Mouse (Mus musculus) lung, embryonic 15.5 days (tissue): Measurements from ENCODE around the gene Zfp37. TPM values are rescaled to one million over a fixed set of nuclear protein-coding genes. Genes with fewer than 3 reads are reported as not detected.
"Not testable (repeated sequence)": the region's sequence is repeated elsewhere in the genome, so short reads cannot be mapped to it uniquely, and the experiment has no call there.

Experiments used
- ATAC-seq: fragments of 200-750 bp; cut with Nextera tagmentation; 2 replicates; pipeline ENCODE4 v1.8.0; 2017; ENCODE audit warnings: moderate number of reproducible peaks, borderline replicate concordance; ENCODE audit not compliant: low FRiP score, low TSS enrichment; ENCODE audit errors: extremely low read depth
- H3K27ac ChIP-seq: fragments of 300-500 bp; sonication (generic); 2 replicates; pipeline ENCODE4 v1.5.1; 2015; ENCODE audit warnings: moderate library complexity, mild to moderate bottlenecking, inconsistent platforms
- H3K27me3 ChIP-seq: fragments of 300-500 bp; sonication (generic); 2 replicates; pipeline ENCODE4 v1.6.1; 2015; ENCODE audit warnings: inconsistent platforms
- H3K36me3 ChIP-seq: fragments of 300-500 bp; sonication (generic); 2 replicates; pipeline ENCODE4 v1.6.1; 2015; ENCODE audit warnings: inconsistent platforms
- H3K4me1 ChIP-seq: fragments of 300-500 bp; sonication (generic); 2 replicates; pipeline ENCODE4 v1.6.1; 2015; ENCODE audit warnings: inconsistent platforms
- H3K4me2 ChIP-seq: fragments of 300-500 bp; sonication (generic); 2 replicates; pipeline ENCODE4 v1.6.1; 2015; ENCODE audit warnings: inconsistent platforms, mild to moderate bottlenecking, moderate library complexity
- H3K4me3 ChIP-seq: fragments of 300-500 bp; sonication (generic); 2 replicates; pipeline ENCODE4 v1.5.1; 2015; ENCODE audit warnings: mild to moderate bottlenecking, inconsistent platforms
- H3K9ac ChIP-seq: fragments of 300-500 bp; sonication (generic); 2 replicates; pipeline ENCODE4 v1.6.1; 2015; ENCODE audit warnings: inconsistent platforms
- H3K9me3 ChIP-seq: fragments of 300-500 bp; sonication (generic); 2 replicates; pipeline ENCODE4 v1.6.1; 2016; ENCODE audit warnings: inconsistent platforms
- WGBS: fragments of 180-500 bp; shearing (Covaris S2); methylation state at CpG from one replicate; pipeline ENCODE4 v1.1.7; 2015; 5-methylcytosine and 5-hydroxymethylcytosine counted together
- polyA plus RNA-seq: library from polyadenylated mRNA; unstranded; fragments of >200 nt; fragmentation: Nextera tagmentation; extraction: Ambion mirVana; gene quantifications from 2 replicates; pipeline ENCODE4 v1.2.1, GENCODE M21; 2015

Gene Zfp37
- polyA plus RNA-seq = 8.7 and 9.3 TPM in 2 replicates

DNA sequence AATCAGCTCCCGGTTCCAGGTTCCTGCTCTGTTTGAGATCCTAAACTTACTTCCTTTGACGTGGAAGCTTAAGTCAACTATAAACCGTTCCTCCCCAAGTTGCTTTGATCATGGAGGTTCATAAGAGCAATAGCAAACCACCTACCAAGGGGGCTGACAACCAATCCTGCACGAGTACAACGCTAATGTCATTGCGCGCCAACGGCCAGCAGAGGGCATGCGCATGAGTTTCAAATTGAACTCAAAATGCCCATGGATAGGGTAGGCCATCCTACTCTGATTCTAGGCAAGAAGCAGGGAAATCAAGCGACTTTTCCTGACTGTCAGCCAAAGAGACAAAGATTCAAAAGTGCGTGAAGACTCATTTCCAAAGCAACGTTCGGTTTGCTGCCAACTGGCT is at the start of gene Zfp37:
Zfp37 (minus strand) TSS at position 279 of the 400 bp plus-strand sequence.
- no peak for ATAC-seq
- no peaks in the 10 kb centered on the region for H3K4me1 ChIP-seq
- H3K36me3 ChIP-seq = no peaks in the 10 kb centered on the region
- no peak within 1 kb of the TSS for H3K4me2 ChIP-seq
- H3K9me3 ChIP-seq = no peaks in the 10 kb centered on the region
- no peak within 1 kb of the TSS for H3K27ac ChIP-seq
- no peak within 1 kb of the TSS for H3K9ac ChIP-seq
- H3K4me3 ChIP-seq = no peak within 1 kb of the TSS
- no peaks in the 10 kb centered on the region for H3K27me3 ChIP-seq
- WGBS = 71% methylated on average over 13 of the region's 13 CpGs

DNA sequence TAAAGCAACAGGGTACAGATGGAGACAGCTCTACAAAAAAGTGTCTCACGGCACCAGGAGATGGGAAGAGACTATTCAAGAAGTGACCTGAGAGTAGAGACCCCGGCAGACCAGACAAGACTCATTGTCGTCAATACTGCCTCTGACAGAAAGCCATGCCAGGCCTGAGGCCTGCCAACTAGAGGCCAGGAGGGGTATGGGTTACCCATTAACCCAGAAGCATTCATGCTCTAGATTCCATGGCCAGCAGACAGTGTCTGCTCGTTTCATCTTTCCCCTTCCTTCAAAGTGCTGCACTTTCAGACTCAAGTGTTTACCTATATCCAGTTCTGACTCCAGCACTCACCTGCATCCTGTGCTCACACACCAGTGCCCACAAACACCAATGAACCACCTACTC is 47.2 kb upstream of the Zfp37 start:
- peak; percentile 58; the same call in 1 of the 2 replicates for ATAC-seq
- no peaks in the 10 kb centered on the region for H3K27me3 ChIP-seq
- peak overlapping the region; percentile 71 for H3K27ac ChIP-seq
- no peak overlapping the region for H3K4me3 ChIP-seq
- H3K9me3 ChIP-seq = no peaks in the 10 kb centered on the region
- 56% methylated on average over 4 of the region's 4 CpGs for WGBS
- no peaks in the 10 kb centered on the region for H3K36me3 ChIP-seq
- H3K4me2 ChIP-seq = no peak overlapping the region
- no peak overlapping the region for H3K9ac ChIP-seq
- H3K4me1 ChIP-seq = peaks cover 7% of the 10 kb centered on the region; the same call in 1 of the 2 replicates

DNA sequence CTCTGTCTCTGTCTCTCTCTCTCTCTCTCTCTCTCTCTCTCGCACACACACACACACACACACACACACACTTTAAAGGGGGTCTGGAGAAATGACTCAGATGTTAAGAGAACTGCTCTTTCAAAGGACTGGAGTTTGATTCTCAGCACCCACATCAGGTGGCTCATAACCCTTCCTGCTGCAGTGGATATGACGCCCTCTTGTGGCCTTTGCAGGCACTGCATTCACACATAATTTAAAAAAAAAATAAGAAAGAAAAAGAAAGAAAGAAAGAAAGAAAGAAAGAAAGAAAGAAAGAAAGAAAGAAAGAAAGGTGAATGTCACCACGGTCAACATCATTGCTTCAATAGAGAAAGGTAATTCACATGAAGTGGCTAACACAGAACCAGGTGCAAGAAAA is 46.4 kb upstream of the Zfp37 start:
- Histone ChIP-seq H3K9ac (no peak overlapping the region), H3K4me1 (peaks cover 1% of the 10 kb centered on the region; the same call in 1 of the 2 replicates), H3K27ac (peak overlapping the region; percentile 71; the same call in 1 of the 2 replicates), H3K4me2 (no peak overlapping the region), H3K4me3 (no peak overlapping the region), H3K36me3 (no peaks in the 10 kb centered on the region), H3K9me3 (no peaks in the 10 kb centered on the region), H3K27me3 (no peaks in the 10 kb centered on the region)
- no peak for ATAC-seq
- WGBS = 59% methylated on average over 3 of the region's 3 CpGs

DNA sequence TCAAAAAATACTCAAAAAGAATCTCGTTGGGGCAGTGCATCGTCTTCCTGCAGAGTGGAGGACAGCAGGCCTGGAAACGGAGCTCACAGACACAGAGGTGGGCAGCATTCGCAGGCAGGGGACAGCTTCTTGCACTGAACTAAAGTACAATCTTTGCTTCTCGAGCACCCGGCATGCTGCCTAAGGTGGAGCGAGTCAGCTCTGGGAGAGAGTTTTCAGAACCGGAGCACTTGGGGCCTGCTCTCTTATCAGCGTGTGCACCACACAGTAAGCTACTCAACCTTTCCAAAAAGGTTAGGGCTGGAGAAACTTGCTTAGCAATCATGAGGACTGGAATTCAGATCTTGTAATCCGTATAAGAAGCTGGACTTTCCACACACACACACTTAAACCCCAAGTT is 45.8 kb upstream of the Zfp37 start:
- Histone ChIP-seq H3K36me3 (no peaks in the 10 kb centered on the region), H3K9ac (no peak overlapping the region), H3K27me3 (no peaks in the 10 kb centered on the region), H3K4me3 (no peak overlapping the region), H3K4me1 (no peaks in the 10 kb centered on the region), H3K4me2 (no peak overlapping the region), H3K9me3 (no peaks in the 10 kb centered on the region), H3K27ac (peak overlapping the region; percentile 47; the same call in 1 of the 2 replicates)
- no peak for ATAC-seq
- WGBS = 51% methylated on average over 10 of the region's 10 CpGs

DNA sequence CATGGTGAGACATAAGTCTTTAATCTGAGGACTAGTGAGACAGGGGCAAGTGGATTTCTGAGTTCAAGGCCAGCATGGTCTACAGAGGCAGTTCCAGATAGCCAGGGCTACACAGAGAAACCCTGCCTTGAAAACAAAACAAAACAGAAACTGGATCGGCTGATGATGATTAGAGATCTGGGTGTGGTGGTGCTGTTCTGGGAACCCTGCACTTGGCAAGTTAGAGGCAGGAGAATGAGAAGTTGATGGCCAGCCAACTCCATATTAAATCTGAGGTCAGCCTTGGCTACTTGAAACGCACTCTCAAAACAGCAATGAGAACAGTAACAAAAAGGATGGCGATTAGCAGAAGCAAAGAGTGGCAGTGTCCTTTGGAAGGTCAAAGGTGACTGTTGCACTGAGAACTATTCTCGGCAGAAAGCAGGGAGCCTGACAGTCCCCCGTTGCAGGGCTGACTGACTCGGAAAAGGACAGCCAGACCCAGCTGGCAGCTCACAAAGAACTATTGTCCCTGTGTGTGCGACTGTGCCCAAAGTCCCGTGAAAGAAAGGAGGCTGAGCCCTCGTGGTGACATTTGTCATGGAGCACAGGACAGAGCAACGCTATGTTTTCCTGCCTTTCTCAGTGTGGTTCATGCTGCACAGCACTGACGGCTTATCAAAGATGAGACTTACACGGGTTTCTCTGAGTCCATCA is 44.1 kb upstream of the Zfp37 start:
- Histone ChIP-seq H3K4me1 (no peaks in the 10 kb centered on the region), H3K27ac (no peak overlapping the region), H3K36me3 (no peaks in the 10 kb centered on the region), H3K4me2 (no peak overlapping the region), H3K4me3 (no peak overlapping the region), H3K27me3 (no peaks in the 10 kb centered on the region), H3K9ac (no peak overlapping the region), H3K9me3 (no peaks in the 10 kb centered on the region)
- 33% methylated on average over 12 of the region's 12 CpGs for WGBS
- ATAC-seq = no peak

DNA sequence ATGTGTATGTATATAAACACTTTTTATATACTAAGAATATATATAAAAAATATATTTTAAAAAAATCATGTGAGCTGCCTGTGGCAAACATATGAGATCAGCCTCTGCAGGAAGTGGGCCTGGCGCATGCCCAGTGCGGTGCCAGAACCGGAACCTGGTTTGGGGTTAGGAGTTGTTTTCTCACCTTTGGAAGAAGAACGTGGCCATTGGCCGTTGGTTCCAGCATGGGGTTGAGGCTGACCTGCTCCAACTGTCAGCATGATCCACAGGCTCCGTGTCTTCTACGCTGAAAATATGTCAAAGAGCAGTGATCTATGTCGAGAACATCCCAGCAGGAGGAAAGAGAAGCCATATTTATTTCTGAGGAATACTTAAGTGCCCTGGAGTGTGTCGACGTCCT is 43.1 kb upstream of the Zfp37 start:
- WGBS = 87% methylated on average over 10 of the region's 10 CpGs
- ATAC-seq = no peak
- H3K27me3 ChIP-seq = no peaks in the 10 kb centered on the region

DNA sequence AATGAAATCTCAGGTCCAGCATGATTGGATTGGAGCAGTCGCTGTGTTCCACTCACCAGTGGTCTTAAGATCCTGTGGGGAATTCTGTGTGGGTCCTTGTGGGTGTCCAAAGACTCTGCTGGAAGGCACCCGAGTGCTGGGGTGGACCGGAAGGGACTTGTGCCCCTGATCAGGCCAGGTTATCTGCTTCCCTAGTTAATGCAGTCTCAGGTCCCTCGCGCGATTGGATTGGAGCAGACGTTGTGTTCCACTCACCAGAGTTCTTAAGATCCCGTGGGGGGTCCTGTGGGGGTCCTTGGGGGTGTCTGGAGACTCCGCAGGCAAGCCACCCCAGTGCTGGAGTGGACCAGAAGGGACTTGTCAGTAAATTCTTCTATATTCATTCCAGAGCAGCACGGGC is 41.8 kb upstream of the Zfp37 start:
- WGBS = 79% methylated on average over 10 of the region's 10 CpGs

More for the DNA sequence above, 43.1 kb upstream of the Zfp37 start:
- H3K4me2 ChIP-seq = no peak overlapping the region
- H3K4me3 ChIP-seq = no peak overlapping the region
- no peak overlapping the region for H3K9ac ChIP-seq
- H3K9me3 ChIP-seq = no peaks in the 10 kb centered on the region
- no peak overlapping the region for H3K27ac ChIP-seq
- no peaks in the 10 kb centered on the region for H3K36me3 ChIP-seq
- H3K4me1 ChIP-seq = no peaks in the 10 kb centered on the region

DNA sequence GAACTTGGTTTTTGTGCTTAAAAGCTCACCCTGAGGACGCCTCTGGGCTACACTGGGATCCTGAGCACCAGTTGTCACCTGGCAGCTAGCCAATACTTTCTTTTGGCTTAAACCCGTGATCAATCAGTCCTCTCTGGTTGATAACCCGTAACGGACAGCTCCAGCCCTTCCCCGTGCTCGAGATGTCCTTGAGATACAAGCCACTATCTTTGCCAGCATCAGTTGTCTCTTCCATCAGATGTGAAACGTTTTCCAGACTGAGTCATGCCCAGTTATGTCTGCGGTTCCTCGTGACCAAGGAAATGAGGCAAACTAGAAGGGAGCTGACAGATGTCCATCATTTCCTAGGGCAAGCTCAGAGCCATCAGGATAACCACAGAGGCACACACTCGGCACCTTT is 36.3 kb upstream of the Zfp37 start:
- no peak overlapping the region for H3K27ac ChIP-seq
- no peak for ATAC-seq
- H3K27me3 ChIP-seq = no peaks in the 10 kb centered on the region
- H3K4me3 ChIP-seq = no peak overlapping the region
- H3K4me1 ChIP-seq = 0 out of 2 replicates have a peak, but pooled peaks cover 3% of the 10 kb centered on the region
- H3K9me3 ChIP-seq = no peaks in the 10 kb centered on the region
- H3K4me2 ChIP-seq = no peak overlapping the region
- H3K9ac ChIP-seq = no peak overlapping the region
- WGBS = 57% methylated on average over 10 of the region's 10 CpGs
- H3K36me3 ChIP-seq = no peaks in the 10 kb centered on the region

More for the DNA sequence above, 41.8 kb upstream of the Zfp37 start:
- H3K27ac ChIP-seq = no peak overlapping the region
- H3K4me3 ChIP-seq = no peak overlapping the region
- no peak overlapping the region for H3K4me2 ChIP-seq
- no peaks in the 10 kb centered on the region for H3K36me3 ChIP-seq
- H3K27me3 ChIP-seq = no peaks in the 10 kb centered on the region
- H3K9ac ChIP-seq = no peak overlapping the region
- no peaks in the 10 kb centered on the region for H3K4me1 ChIP-seq
- ATAC-seq = no peak
- no peaks in the 10 kb centered on the region for H3K9me3 ChIP-seq

DNA sequence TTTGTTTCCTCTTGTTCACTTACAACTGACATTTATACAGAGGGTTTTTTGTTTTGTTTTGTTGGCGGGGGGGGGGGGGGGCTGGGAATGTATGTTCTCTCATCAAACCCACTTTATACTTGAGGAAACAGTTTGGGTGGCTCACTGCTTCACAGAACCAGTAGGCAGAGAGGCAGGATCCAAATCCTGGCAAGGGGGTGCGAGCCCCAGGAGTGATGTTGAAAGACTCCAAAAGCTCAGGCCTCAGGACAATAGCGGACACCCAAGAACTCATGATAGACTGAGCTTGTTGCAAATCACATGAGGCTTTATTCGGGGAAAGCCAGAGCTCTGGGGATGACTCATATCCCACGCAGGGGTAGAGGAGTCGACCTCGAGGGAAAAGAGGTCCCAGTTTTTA is 35.2 kb upstream of the Zfp37 start:
- not testable (repeated sequence) for H3K27me3 ChIP-seq, H3K36me3 ChIP-seq, H3K27ac ChIP-seq, H3K4me3 ChIP-seq, H3K4me2 ChIP-seq, H3K4me1 ChIP-seq, H3K9ac ChIP-seq, ATAC-seq, H3K9me3 ChIP-seq
- 73% methylated on average over 7 of the region's 7 CpGs for WGBS

DNA sequence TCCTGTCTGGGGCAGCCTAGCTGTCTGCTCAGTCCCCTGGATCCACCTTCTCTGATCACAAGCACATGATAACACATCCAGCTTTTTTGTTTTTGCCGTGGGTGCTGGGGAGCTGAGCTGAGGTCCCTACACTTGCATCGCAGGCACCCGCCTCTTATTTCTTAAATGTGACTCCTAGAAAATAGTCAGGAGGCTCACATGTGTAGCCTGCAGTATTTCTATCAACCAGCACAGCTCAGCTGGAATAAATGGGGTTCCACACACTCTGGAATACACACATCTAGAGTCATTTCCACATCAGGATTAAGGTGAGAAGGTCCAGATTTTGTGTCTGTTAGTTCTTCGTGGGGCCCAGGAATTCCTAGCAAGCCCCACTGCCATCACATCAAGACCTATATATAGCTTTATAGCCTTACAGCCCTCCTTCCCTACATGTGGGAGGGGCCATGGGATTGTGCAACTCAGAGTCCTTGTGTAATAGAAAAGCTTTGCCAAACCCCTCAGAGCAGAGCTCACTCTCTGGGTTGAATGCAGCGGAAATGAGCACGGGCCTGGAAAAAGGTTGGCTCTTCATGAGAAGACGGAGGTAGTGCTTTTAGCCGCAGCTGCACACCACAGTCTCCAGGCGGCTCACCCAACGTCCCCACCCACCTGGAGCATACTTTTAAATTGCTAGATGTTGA is 34.4 kb upstream of the Zfp37 start:
- Histone ChIP-seq H3K4me2 (no peak overlapping the region), H3K27ac (no peak overlapping the region), H3K4me3 (no peak overlapping the region), H3K27me3 (no peaks in the 10 kb centered on the region), H3K4me1 (0 out of 2 replicates have a peak, but pooled peaks cover 3% of the 10 kb centered on the region), H3K36me3 (no peaks in the 10 kb centered on the region), H3K9ac (no peak overlapping the region), H3K9me3 (no peaks in the 10 kb centered on the region)
- ATAC-seq = peak; percentile 86; the same call in 1 of the 2 replicates
- WGBS = 59% methylated on average over 10 of the region's 10 CpGs

DNA sequence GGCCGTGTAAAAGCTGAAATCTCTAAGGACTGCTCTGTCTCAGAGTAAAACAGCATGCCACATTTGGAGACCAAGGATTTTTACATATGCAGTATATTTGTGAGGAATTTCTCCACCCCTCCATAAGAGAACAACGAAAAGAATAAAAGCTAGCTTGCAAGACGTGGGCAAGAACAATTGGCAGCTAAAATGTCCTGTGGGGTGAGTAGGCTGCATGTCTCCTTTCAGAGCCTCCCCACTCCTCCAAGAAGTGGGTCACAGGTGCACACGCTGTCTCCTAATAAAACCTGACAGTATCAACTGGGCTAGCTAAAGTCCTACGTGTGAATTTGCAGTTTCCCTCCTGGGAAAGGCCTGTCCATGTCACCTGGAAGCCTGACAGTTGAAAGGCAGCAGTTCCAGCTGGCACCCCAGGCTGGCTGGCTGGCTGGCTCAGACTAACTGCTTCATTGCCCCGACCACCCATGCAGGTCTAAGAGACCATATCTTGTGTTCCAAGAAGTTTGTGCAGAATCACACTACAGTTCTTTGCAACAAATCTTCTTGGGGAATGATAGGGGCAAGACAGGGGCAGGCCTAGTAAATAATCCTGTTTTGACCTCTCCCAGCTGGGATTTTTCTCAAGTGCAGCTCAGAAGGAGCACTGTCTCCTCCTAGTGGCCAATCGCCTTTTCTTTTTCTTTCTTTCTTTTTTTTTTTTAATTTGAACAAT is 32.4 kb upstream of the Zfp37 start:
- no peak overlapping the region for H3K4me3 ChIP-seq
- no peaks in the 10 kb centered on the region for H3K27me3 ChIP-seq
- H3K4me1 ChIP-seq = 0 out of 2 replicates have a peak, but pooled peaks cover 3% of the 10 kb centered on the region
- no peak overlapping the region for H3K27ac ChIP-seq
- no peaks in the 10 kb centered on the region for H3K9me3 ChIP-seq
- no peak for ATAC-seq
- H3K36me3 ChIP-seq = no peaks in the 10 kb centered on the region
- no peak overlapping the region for H3K9ac ChIP-seq
- 27% methylated on average over 7 of the region's 7 CpGs for WGBS
- no peak overlapping the region for H3K4me2 ChIP-seq

DNA sequence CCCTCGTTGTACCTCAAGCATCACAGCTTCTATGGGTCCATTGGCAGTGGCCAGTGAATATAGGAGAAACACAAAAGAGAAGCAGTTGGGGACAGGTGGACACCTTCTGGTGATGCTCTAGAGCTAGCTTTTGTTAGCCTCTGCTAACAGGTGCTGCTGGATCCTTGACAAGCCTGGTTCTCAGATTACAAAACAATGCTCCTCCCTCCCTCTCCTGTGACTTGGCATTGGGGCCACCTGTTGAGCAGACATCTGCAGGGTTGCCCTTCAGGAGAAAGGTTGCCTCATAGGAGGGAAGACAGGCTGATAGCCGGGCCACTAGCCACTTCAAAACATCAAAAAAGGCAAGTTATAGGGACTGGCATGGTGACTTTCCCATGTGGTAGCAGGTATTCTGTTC is 31.4 kb upstream of the Zfp37 start, which contains the start of gene Slc31a2:
Slc31a2 (plus strand) TSS at position 287 of the 400 bp plus-strand sequence.
- ATAC-seq = no peak
- 37% methylated on average over 2 of the region's 2 CpGs for WGBS

More for the DNA sequence above, 31.4 kb upstream of the Zfp37 start, which contains the start of gene Slc31a2:
- Histone ChIP-seq H3K36me3 (no peaks in the 10 kb centered on the region), H3K9me3 (no peaks in the 10 kb centered on the region), H3K27me3 (no peaks in the 10 kb centered on the region), H3K27ac (no peak within 1 kb of the TSS), H3K4me2 (no peak within 1 kb of the TSS), H3K4me3 (no peak within 1 kb of the TSS), H3K4me1 (0 out of 2 replicates have a peak, but pooled peaks cover 3% of the 10 kb centered on the region), H3K9ac (no peak within 1 kb of the TSS)
